ENCODE assay signal across 8 mouse cellular contexts in the genomic region with DNA sequence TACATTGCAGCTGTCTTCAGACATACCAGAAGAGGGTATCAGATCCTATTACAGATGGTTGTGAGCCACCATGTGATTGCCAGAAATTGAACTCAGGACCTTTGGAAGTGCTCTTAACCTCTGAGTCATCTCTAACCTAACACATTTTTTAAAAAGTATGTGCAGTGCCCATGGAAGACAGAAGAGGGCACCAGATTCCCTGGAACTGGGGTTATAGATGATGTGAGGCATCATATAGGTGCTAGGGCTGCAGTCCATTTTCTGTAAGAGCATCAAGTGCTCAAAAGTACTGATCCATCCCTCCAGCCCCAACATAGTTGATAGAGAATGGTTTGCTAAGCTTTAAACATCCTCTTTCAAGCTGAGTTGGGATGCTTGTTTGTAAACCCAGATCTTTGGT. TPM values are rescaled to one million over a fixed set of nuclear protein-coding genes. Genes with fewer than 3 reads are reported as not detected.
A peak's percentile ranks its signal among the peaks of the same experiment; 100 is the strongest.
DNase-seq lines count a peak whose midpoint lies in the region; ATAC-seq and TF ChIP-seq lines count a peak whose summit lies in the region.

No protein-coding gene starts in this region.

- no peaks in the 10 kb centered on the region for H3K27me3 ChIP-seq in midbrain, embryonic 14.5 days (ENCODE audit: control insufficient read depth, insufficient read depth, low read length)
- H3K27me3 ChIP-seq in midbrain, embryonic 15.5 days (replicated peaks) = no peaks in the 10 kb centered on the region
- no peaks in the 10 kb centered on the region for H3K27me3 ChIP-seq in embryonic facial prominence, embryonic 14.5 days (replicated peaks; ENCODE audit: control insufficient read depth, insufficient read depth, low read length)
- H3K27me3 ChIP-seq in lung, embryonic 14.5 days (ENCODE audit: insufficient read depth, low read length) = no peaks in the 10 kb centered on the region

- H3K9ac ChIP-seq in midbrain, embryonic 14.5 days (replicated peaks; ENCODE audit: low read length) = no peak overlapping the region
- no peak overlapping the region for H3K9ac ChIP-seq in midbrain, embryonic 15.5 days
- H3K9ac ChIP-seq in embryonic facial prominence, embryonic 14.5 days (ENCODE audit: low read depth, low read length) = no peak overlapping the region
- no peak overlapping the region for H3K9ac ChIP-seq in lung, embryonic 14.5 days

- H3K4me1 ChIP-seq in midbrain, embryonic 14.5 days (ENCODE audit: control insufficient read depth, insufficient read depth, low read length) = peaks cover 12% of the 10 kb centered on the region; the same call in 1 of the 2 replicates
- peaks cover 13% of the 10 kb centered on the region for H3K4me1 ChIP-seq in midbrain, embryonic 15.5 days
- H3K4me1 ChIP-seq in embryonic facial prominence, embryonic 14.5 days (ENCODE audit: control insufficient read depth, insufficient read depth, low read length) = 0 out of 2 replicates have a peak, but pooled peaks cover 4% of the 10 kb centered on the region
- no peaks in the 10 kb centered on the region for H3K4me1 ChIP-seq in lung, embryonic 14.5 days (ENCODE audit: insufficient read depth)

- no peaks in the 10 kb centered on the region for H3K36me3 ChIP-seq in midbrain, embryonic 14.5 days (ENCODE audit: control insufficient read depth, insufficient read depth, low read length)
- no peaks in the 10 kb centered on the region for H3K36me3 ChIP-seq in midbrain, embryonic 15.5 days (replicated peaks)
- no peaks in the 10 kb centered on the region for H3K36me3 ChIP-seq in embryonic facial prominence, embryonic 14.5 days (ENCODE audit: control insufficient read depth, insufficient read depth, low read length)
- no peaks in the 10 kb centered on the region for H3K36me3 ChIP-seq in lung, embryonic 14.5 days (ENCODE audit: insufficient read depth)

- peak; percentile 49 for DNase-seq in adrenal gland, postnatal 10 days
- DNase-seq in adrenal gland, adult 8-10 months = no peak
- DNase-seq in midbrain, embryonic 14.5 days = peak; percentile 61
- DNase-seq in embryonic facial prominence, embryonic 14.5 days (ENCODE audit: low spot score) = peak; percentile 22
- DNase-seq in lung, embryonic 14.5 days = peak; percentile 77
- peak; percentile 75 for DNase-seq in thymus, postnatal 0 days (ENCODE audit: low spot score)
- DNase-seq in left cerebral cortex, postnatal 10 days (ENCODE audit: extremely low spot score in 1 of 2, low spot score in 2 of 2) = no peak

- peak; percentile 70 for TF ChIP-seq CTCF in lung, embryonic 14.5 days (IDR thresholded peaks at IDR 0.05; ENCODE audit: low read depth)

- no peak for ATAC-seq in midbrain, embryonic 14.5 days (ENCODE audit: low FRiP score, low TSS enrichment)
- no peak for ATAC-seq in midbrain, embryonic 15.5 days (replicated peaks)
- ATAC-seq in embryonic facial prominence, embryonic 14.5 days (ENCODE audit: low read depth) = no peak
- ATAC-seq in lung, embryonic 14.5 days (ENCODE audit: insufficient read depth) = no peak

- H3K4me3 ChIP-seq in midbrain, embryonic 14.5 days (replicated peaks; ENCODE audit: low read depth, low read length) = no peak overlapping the region
- no peak overlapping the region for H3K4me3 ChIP-seq in midbrain, embryonic 15.5 days
- H3K4me3 ChIP-seq in embryonic facial prominence, embryonic 14.5 days (ENCODE audit: low read depth, low read length) = no peak overlapping the region
- no peak overlapping the region for H3K4me3 ChIP-seq in lung, embryonic 14.5 days (ENCODE audit: low read depth, low read length)

- no peaks in the 10 kb centered on the region for H3K9me3 ChIP-seq in midbrain, embryonic 14.5 days (ENCODE audit: control insufficient read depth, low read length)
- no peaks in the 10 kb centered on the region for H3K9me3 ChIP-seq in midbrain, embryonic 15.5 days
- H3K9me3 ChIP-seq in embryonic facial prominence, embryonic 14.5 days (ENCODE audit: control insufficient read depth, low read length) = no peaks in the 10 kb centered on the region
- no peaks in the 10 kb centered on the region for H3K9me3 ChIP-seq in lung, embryonic 14.5 days (ENCODE audit: low read depth, low read length)

- intact Hi-C loops in left cerebral cortex, postnatal 10 days (cut with DNase I) = loop anchor here (5.0 kb wide), 1 partner anchor 73 kb away; no protein-coding TSS in a partner anchor

- H3K4me2 ChIP-seq in midbrain, embryonic 14.5 days (ENCODE audit: low read length) = no peak overlapping the region
- H3K4me2 ChIP-seq in midbrain, embryonic 15.5 days = no peak overlapping the region
- no peak overlapping the region for H3K4me2 ChIP-seq in embryonic facial prominence, embryonic 14.5 days (ENCODE audit: low read depth, low read length)
- no peak overlapping the region for H3K4me2 ChIP-seq in lung, embryonic 14.5 days

- no peak overlapping the region for H3K27ac ChIP-seq in midbrain, embryonic 14.5 days (replicated peaks; ENCODE audit: low read depth, low read length)
- no peak overlapping the region for H3K27ac ChIP-seq in midbrain, embryonic 15.5 days
- H3K27ac ChIP-seq in embryonic facial prominence, embryonic 14.5 days (replicated peaks; ENCODE audit: low read depth, low read length) = no peak overlapping the region
- no peak overlapping the region for H3K27ac ChIP-seq in lung, embryonic 14.5 days (ENCODE audit: low read depth)

RNA-seq across cellular contexts. Expression of gene Mtrf1, which starts 3.0 kb away (rescaled TPM):
- total RNA-seq in adrenal gland, postnatal 10 days (2021) = 1 to 10 TPM; 5.4 to 8.7 TPM
- total RNA-seq in adrenal gland, adult 8-10 months (2022) = 1 to 10 TPM; 6.7 to 7.6 (median 7.0) TPM
- 12.7 and 12.9 TPM in 2 replicates for polyA plus RNA-seq in midbrain, embryonic 14.5 days (2014; fragmentation: Nextera tagmentation; extraction: Ambion mirVana)
- polyA plus RNA-seq in midbrain, embryonic 15.5 days (2015; fragmentation: Nextera tagmentation; extraction: Ambion mirVana) = 10.8 and 11.2 TPM in 2 replicates
- 8.3 and 9.7 TPM in 2 replicates for polyA plus RNA-seq in embryonic facial prominence, embryonic 14.5 days (2014; fragmentation: Nextera tagmentation; extraction: Ambion mirVana)
- 10.1 and 10.8 TPM in 2 replicates for polyA plus RNA-seq in lung, embryonic 14.5 days (2014; fragmentation: Nextera tagmentation; extraction: Ambion mirVana)
- 8.0 and 9.4 TPM in 2 replicates for polyA plus RNA-seq in thymus, postnatal 0 days (2015; fragmentation: Nextera tagmentation; extraction: Ambion mirVana)
- 1 to 10 TPM; 5.0 to 6.1 TPM for total RNA-seq in left cerebral cortex, postnatal 10 days (2021)

RNA-seq across cellular contexts. Expression of gene Naa16, which starts 4.0 kb away (rescaled TPM):
- total RNA-seq in adrenal gland, postnatal 10 days (2021) = 10 to 100 TPM; 18.0 to 27.0 TPM
- 10 to 100 TPM; 15.8 to 26.3 (median 20.1) TPM for total RNA-seq in adrenal gland, adult 8-10 months (2022)
- 18.4 and 25.2 TPM in 2 replicates for polyA plus RNA-seq in midbrain, embryonic 14.5 days (2014; fragmentation: Nextera tagmentation; extraction: Ambion mirVana)
- 20.2 and 22.8 TPM in 2 replicates for polyA plus RNA-seq in midbrain, embryonic 15.5 days (2015; fragmentation: Nextera tagmentation; extraction: Ambion mirVana)
- 30.2 and 34.2 TPM in 2 replicates for polyA plus RNA-seq in embryonic facial prominence, embryonic 14.5 days (2014; fragmentation: Nextera tagmentation; extraction: Ambion mirVana)
- 44.1 and 47.5 TPM in 2 replicates for polyA plus RNA-seq in lung, embryonic 14.5 days (2014; fragmentation: Nextera tagmentation; extraction: Ambion mirVana)
- polyA plus RNA-seq in thymus, postnatal 0 days (2015; fragmentation: Nextera tagmentation; extraction: Ambion mirVana) = 59.5 and 72.6 TPM in 2 replicates
- 10 to 100 TPM; 10.7 to 11.2 TPM for total RNA-seq in left cerebral cortex, postnatal 10 days (2021)

RNA-seq across cellular contexts. Expression of gene Kbtbd7, which starts 31.7 kb away (rescaled TPM):
- total RNA-seq in adrenal gland, postnatal 10 days (2021) = 10 to 100 TPM in 1 of 2 experiments, 1 to 10 TPM in 1; 9.8 to 11.4 TPM
- 10 to 100 TPM in 2 of 4 experiments, 1 to 10 TPM in 2; 8.4 to 12.3 (median 10.8) TPM for total RNA-seq in adrenal gland, adult 8-10 months (2022)
- 21.8 and 29.8 TPM in 2 replicates for polyA plus RNA-seq in midbrain, embryonic 14.5 days (2014; fragmentation: Nextera tagmentation; extraction: Ambion mirVana)
- polyA plus RNA-seq in midbrain, embryonic 15.5 days (2015; fragmentation: Nextera tagmentation; extraction: Ambion mirVana) = 21.3 and 22.6 TPM in 2 replicates
- 13.8 and 15.4 TPM in 2 replicates for polyA plus RNA-seq in embryonic facial prominence, embryonic 14.5 days (2014; fragmentation: Nextera tagmentation; extraction: Ambion mirVana)
- 17.5 and 18.0 TPM in 2 replicates for polyA plus RNA-seq in lung, embryonic 14.5 days (2014; fragmentation: Nextera tagmentation; extraction: Ambion mirVana)
- 7.2 and 7.6 TPM in 2 replicates for polyA plus RNA-seq in thymus, postnatal 0 days (2015; fragmentation: Nextera tagmentation; extraction: Ambion mirVana)
- total RNA-seq in left cerebral cortex, postnatal 10 days (2021) = 10 to 100 TPM; 39.9 to 40.5 TPM

RNA-seq across cellular contexts. Expression of gene Kbtbd6, which starts 57.1 kb away (rescaled TPM):
- under 1 TPM; 0.61 to 0.72 TPM for total RNA-seq in adrenal gland, postnatal 10 days (2021)
- under 1 TPM in 3 of 4 experiments, not detected in 1; 0.17 to 0.26 (median 0.18) TPM for total RNA-seq in adrenal gland, adult 8-10 months (2022)
- 1.2 and 2.3 TPM in 2 replicates for polyA plus RNA-seq in midbrain, embryonic 14.5 days (2014; fragmentation: Nextera tagmentation; extraction: Ambion mirVana)
- 1.7 and 1.9 TPM in 2 replicates for polyA plus RNA-seq in midbrain, embryonic 15.5 days (2015; fragmentation: Nextera tagmentation; extraction: Ambion mirVana)
- polyA plus RNA-seq in embryonic facial prominence, embryonic 14.5 days (2014; fragmentation: Nextera tagmentation; extraction: Ambion mirVana) = 2.4 TPM in 2 replicates
- 4.5 and 5.6 TPM in 2 replicates for polyA plus RNA-seq in lung, embryonic 14.5 days (2014; fragmentation: Nextera tagmentation; extraction: Ambion mirVana)
- 5.6 and 6.6 TPM in 2 replicates for polyA plus RNA-seq in thymus, postnatal 0 days (2015; fragmentation: Nextera tagmentation; extraction: Ambion mirVana)
- 1 to 10 TPM; 1.5 to 1.7 TPM for total RNA-seq in left cerebral cortex, postnatal 10 days (2021)

Comparison
In these comparisons a context has a peak if more than half of its experiments do, and no peak if none do; other contexts are left out.
1. DNase-seq: peak in adrenal gland, postnatal 10 days (single experiment), midbrain, embryonic 14.5 days (single experiment), embryonic facial prominence, embryonic 14.5 days (single experiment), lung, embryonic 14.5 days (single experiment) and thymus, postnatal 0 days (single experiment); none in adrenal gland, adult 8-10 months (single experiment) and left cerebral cortex, postnatal 10 days (0 of 2).